Mouse (Mus musculus) embryonic facial prominence, embryonic 14.5 days (tissue): ENCODE results near the gene 4931422A03Rik. TPM values are rescaled to one million over a fixed set of nuclear protein-coding genes. Genes with fewer than 3 reads are reported as not detected.

ENCODE experiments used
- ATAC-seq: fragments of 200-750 bp; cut with Nextera tagmentation; 2 replicates; pipeline ENCODE4 v1.8.0; 2017; ENCODE audit warnings: low read depth, moderate number of reproducible peaks, moderate TSS enrichment
- DNase-seq: peaks from one replicate; pipeline ENCODE4 v3.0.0-alpha.2; 2015; ENCODE audit warnings: low spot score
- H3K27ac ChIP-seq: fragments of 300-500 bp; sonication (generic); replicated peaks from 2 replicates; pipeline ENCODE4 v1.5.1; 2014; ENCODE audit warnings: low read depth, mild to moderate bottlenecking, low read length, moderate library complexity
- H3K27me3 ChIP-seq: fragments of 300-500 bp; sonication (generic); replicated peaks from 2 replicates; pipeline ENCODE4 v1.6.1; 2014; ENCODE audit warnings: low read length; ENCODE audit not compliant: control insufficient read depth, insufficient read depth
- H3K36me3 ChIP-seq: fragments of 300-500 bp; sonication (generic); 2 replicates; pipeline ENCODE4 v1.6.1; 2014; ENCODE audit warnings: low read length, mixed read lengths; ENCODE audit not compliant: control insufficient read depth, insufficient read depth
- H3K4me1 ChIP-seq: fragments of 300-500 bp; sonication (generic); 2 replicates; pipeline ENCODE4 v1.6.1; 2014; ENCODE audit warnings: antibody characterized with exemption, low read length; ENCODE audit not compliant: control insufficient read depth, insufficient read depth
- H3K4me2 ChIP-seq: fragments of 300-500 bp; sonication (generic); 2 replicates; pipeline ENCODE4 v1.6.1; 2014; ENCODE audit warnings: low read depth, mild to moderate bottlenecking, low read length, moderate library complexity, mixed read lengths
- H3K4me3 ChIP-seq: fragments of 300-500 bp; sonication (generic); 2 replicates; pipeline ENCODE4 v1.5.1; 2014; ENCODE audit warnings: low read depth, mild to moderate bottlenecking, low read length
- H3K9ac ChIP-seq: fragments of 300-500 bp; sonication (generic); 2 replicates; pipeline ENCODE4 v1.6.1; 2014; ENCODE audit warnings: low read depth, mild to moderate bottlenecking, low read length, moderate library complexity, mixed read lengths
- H3K9me3 ChIP-seq: fragments of 300-500 bp; sonication (generic); 2 replicates; pipeline ENCODE4 v1.6.1; 2016; ENCODE audit warnings: low read length; ENCODE audit not compliant: control insufficient read depth
- WGBS: fragments of 180-500 bp; shearing (Covaris S2); extraction: QIAGEN DNeasy Blood & Tissue Kit; methylation state at CpG from one replicate; pipeline ENCODE4 v1.1.7; 2014; 5-methylcytosine and 5-hydroxymethylcytosine counted together
- polyA plus RNA-seq: library from polyadenylated mRNA; unstranded; fragments of >200 nt; fragmentation: Nextera tagmentation; extraction: Ambion mirVana; gene quantifications from 2 replicates; pipeline ENCODE4 v1.2.1, GENCODE M21; 2014

Gene 4931422A03Rik
- polyA plus RNA-seq, 1 experiment from 2014 or later = 1.3 TPM

- no peaks in the 10 kb centered on the region for H3K27me3 ChIP-seq
- 84% methylated on average over 5 of the region's 5 CpGs for WGBS
- no peak for DNase-seq
- H3K9me3 ChIP-seq = no peaks in the 10 kb centered on the region
- H3K4me3 ChIP-seq = no peak overlapping the region
- H3K4me1 ChIP-seq = no peaks in the 10 kb centered on the region
- no peak overlapping the region for H3K9ac ChIP-seq
- no peak overlapping the region for H3K27ac ChIP-seq
- ATAC-seq = no peak
- no peaks in the 10 kb centered on the region for H3K36me3 ChIP-seq
- no peak overlapping the region for H3K4me2 ChIP-seq
Measured at GRCm38 (mm10) chr2:103917375-103917774, 110.8 kb downstream of the 4931422A03Rik start.

Other genes starting within 250 kb of the 4931422A03Rik start
- gene Caprin1, start 230.7 kb downstream of the 4931422A03Rik start, polyA plus RNA-seq = 300 and 335 TPM in 2 replicates
- gene Lmo2, start 70.4 kb downstream of the 4931422A03Rik start, polyA plus RNA-seq = 22.3 and 23.8 TPM in 2 replicates
- gene Fbxo3, start 640 bp downstream of the 4931422A03Rik start, polyA plus RNA-seq = 47.3 and 50.7 TPM in 2 replicates
- not detected in 2 replicates for gene Gm10912, start 37.5 kb upstream of the 4931422A03Rik start, polyA plus RNA-seq
- not detected in 2 replicates for gene Gm10799, start 40.2 kb upstream of the 4931422A03Rik start, polyA plus RNA-seq
- 5.3 and 5.5 TPM in 2 replicates for gene Cd59b, start 41.5 kb upstream of the 4931422A03Rik start, polyA plus RNA-seq
- 23.5 TPM in 2 replicates for gene Cd59a, start 67.4 kb upstream of the 4931422A03Rik start, polyA plus RNA-seq
- gene A930018P22Rik, start 94.4 kb upstream of the 4931422A03Rik start, polyA plus RNA-seq = not detected in 2 replicates